Mouse (Mus musculus) hematopoietic stem cell, adult 5-6 weeks (primary cell): ENCODE data around the gene Dhx38. TPM values are rescaled to one million over a fixed set of nuclear protein-coding genes. Genes with fewer than 3 reads are reported as not detected.

Experiments used
- ATAC-seq, 2 experiments: fragments of 125-278 bp in 1 of 2; replicated peaks in 1 of 2; 2 replicates each; pipeline ENCODE4 v1.8.0; 2016 to 2017; ENCODE audit warnings: inconsistent platforms in 2 of 2, mild to moderate bottlenecking in 2 of 2, moderate number of reproducible peaks in 2 of 2, low read depth in 1 of 2, moderate TSS enrichment in 1 of 2; ENCODE audit not compliant: low FRiP score in 2 of 2, poor library complexity in 2 of 2, severe bottlenecking in 2 of 2, insufficient read depth in 1 of 2, low TSS enrichment in 1 of 2
- total RNA-seq: library from RNA; stranded (forward); fragments of 172-1452, 232-1000 nt; gene quantifications from 2 replicates; pipeline ENCODE4 v1.2.3, GENCODE M21; 2017

Gene Dhx38
- total RNA-seq, 1 experiment from 2014 or later: 58.5 TPM

DNA sequence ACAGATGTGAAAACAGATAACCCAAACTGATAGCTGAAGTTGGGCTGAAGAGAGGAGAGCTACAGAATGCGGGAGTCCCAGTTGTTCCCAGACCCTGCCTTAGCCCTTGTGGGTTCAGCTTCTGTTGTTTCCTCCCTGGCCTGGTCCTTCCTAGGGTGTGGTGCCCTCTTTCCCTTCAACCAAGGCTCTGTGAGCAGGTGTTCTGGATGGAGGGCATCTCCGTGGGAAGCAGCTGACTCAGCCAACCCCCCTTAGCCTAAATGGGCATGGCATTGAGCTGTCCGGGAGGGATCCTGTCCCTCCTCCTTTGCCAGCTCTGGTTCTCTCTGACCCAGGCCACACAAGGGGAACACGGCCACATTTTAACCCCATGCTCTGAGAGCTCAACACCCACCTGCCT lies 10.7 kb upstream of the Dhx38 start:
- ATAC-seq: no peak

DNA sequence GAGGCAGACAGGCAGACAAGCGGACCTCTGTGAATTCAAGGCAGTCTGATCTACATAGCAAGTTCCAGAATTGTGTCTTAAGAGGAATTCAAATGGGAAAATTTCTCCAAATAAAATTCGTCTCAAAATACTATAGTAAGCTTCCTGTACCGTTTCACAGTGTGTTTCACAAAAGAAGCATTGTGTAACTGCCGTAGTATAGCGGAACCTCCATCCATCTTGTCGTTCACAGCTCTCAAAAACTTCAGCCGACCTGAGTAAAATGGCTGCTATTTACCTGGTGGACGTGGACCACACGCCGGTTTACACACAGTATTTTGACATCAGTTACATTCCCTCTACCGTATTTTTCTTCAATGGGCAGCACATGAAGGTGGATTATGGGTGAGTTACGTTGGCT lies 5.5 kb upstream of the Dhx38 start:
- no peak; a peak in 1 of 4 replicates for ATAC-seq

DNA sequence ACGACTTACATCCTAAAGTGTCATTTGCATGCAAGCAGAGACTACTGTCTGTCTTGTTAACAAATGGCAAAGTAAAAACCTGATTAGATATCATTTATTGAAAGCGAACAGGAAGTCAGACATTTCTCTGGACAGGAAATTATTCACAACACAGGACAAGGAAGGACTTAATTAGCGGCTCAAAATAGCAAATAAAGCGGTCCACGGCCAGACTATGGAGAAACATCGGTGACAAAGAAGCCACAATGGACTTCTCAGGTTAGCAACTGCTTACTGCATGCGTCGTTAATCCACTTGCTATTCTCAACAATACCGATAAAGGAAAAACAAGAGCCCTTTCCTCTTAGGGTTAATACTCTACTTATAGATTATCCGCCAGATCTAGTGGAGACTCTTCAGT lies 895 bp downstream of the Dhx38 start:
- no peak for ATAC-seq

DNA sequence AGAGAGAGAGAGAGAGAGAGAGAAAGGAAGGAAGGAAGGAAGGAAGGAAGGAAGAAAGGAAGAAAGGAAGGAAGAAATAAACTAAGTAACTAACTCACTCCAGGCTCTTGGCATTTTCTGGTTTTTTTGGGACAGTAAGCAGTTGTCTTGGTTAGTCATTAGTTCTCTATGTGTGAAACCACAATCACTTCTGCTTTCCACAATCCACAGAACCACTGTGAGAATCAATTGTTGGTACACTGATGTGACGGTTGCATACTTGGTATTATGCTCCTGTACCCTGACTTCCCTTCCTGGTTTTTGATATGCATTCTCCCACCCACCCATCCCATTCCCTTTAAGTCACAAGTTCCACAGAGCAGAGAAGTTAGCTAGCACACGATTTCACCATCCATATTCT lies 1.8 kb downstream of the Dhx38 start:
- ATAC-seq: peak in 1 of 2 experiments; percentile 14; a peak in 1 of 4 replicates

DNA sequence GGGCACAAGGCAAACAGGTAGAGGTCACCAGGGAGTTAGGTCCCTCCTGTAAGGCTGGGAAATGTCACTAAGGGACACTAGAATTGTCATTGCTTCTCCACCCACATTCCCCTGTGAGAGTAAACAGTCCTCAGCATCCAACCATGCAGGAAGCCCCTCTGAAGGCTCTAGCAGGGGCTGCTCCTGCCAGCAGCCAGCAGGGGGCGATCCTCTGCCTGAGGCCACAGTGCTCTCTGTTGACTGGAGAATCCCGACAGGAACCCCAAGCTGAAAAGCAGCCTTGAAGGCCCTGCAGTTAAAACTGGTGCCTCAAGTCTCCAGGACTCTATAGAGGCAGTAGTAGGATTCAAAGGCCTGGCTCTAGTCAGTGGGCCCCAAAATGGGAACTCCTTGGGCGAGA lies 14.0 kb downstream of the Dhx38 start:
- ATAC-seq: peak in 1 of 2 experiments; percentile 40; a peak in 2 of 4 replicates

DNA sequence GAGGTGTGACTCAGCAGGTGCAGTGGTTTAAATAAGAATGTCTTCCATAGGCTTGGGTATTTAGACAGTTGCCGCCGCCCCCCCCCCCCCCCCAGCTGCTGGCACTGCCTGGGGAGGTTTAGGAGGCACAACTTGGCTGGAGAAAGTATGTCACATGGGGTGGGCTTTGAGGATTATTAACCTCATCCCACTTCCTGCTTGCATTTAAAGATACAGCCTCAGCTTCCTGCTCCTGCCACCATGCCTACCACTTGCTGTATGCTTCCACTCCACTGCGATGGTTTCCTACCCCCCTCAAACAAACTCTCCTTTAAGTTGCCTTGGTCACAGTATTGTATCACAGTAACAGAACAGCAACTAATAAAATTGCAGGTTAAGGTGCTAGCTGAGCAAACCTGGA lies 21.6 kb downstream of the Dhx38 start:
- peak; percentile 22 to 44; a peak in 2 of 4 replicates for ATAC-seq

DNA sequence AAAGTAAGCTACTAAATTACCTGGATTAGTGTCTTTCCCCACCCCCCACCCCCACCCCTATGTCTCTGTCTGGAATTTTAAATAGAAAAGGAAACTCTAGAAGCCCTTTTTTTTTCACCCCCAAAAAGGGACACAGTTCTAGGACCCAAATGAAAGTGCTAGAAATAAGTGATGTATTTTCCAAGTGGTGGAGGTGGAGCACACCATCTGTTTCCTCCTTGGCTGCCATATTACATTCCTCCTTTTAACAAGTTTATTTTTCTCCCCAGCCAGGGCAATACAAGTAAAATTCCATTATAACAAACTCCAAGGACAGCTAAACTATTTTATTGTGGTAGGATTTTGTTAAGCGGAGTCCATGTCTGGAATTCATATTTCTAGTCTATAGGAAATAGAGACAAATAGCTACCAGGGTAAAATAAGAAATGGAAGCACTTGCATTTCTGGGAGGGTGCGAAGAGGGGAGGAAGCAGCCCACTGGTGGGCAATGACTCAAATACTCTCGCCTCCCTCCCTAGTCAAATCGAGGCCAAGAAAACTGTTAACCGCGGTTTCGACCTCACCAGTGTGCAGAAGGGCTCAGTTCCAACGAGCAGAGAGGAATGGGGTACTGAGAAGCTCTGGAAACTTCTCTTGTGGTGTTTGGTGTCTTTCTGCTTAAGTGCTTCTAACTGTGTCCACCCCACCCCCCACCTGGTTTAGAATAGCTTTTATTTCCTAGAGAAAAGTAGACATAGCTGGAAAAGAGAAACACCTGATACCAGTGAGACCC lies 22.7 kb downstream of the Dhx38 start:
- ATAC-seq: no peak

DNA sequence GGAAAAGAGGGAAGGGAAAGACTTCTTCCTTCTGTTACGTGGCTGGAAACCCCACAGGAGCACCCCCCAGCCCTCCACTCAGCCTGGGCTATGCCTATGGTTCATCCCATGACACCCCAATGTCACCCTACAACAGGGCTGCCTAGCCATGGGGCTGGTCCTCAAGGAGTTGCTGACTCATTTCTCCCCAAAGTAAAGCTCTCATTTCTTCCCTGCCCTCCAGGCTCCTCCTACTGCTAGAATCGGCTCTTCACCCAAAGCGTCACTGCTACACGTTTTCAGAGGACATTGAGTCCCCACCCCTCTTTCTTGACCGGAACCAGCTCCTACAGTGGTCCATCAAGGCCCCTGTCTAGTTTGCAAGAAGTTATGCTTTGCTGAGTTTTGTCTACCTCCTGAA lies 23.5 kb downstream of the Dhx38 start:
- no peak for ATAC-seq

DNA sequence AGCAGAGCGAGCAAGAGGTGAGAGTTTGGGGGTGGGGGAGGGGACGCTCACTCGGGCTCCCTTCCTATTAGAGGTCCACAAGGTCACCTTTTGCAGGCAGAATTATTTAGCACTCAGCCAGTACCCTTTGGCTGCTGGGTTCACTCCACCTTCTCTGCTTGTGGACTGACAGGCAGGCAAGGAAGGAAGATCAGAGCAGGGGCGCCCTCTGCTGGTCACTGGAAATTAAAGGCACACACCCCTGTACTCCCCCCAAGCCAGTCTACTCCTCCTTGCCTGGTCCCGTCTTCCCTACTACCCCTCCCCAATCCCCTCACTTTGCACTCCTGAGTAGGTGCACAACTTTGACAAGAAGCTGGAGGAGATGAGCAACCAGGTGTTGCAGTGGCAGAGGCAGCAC lies 29.0 kb downstream of the Dhx38 start:
- ATAC-seq: peak; percentile 72 to 84

DNA sequence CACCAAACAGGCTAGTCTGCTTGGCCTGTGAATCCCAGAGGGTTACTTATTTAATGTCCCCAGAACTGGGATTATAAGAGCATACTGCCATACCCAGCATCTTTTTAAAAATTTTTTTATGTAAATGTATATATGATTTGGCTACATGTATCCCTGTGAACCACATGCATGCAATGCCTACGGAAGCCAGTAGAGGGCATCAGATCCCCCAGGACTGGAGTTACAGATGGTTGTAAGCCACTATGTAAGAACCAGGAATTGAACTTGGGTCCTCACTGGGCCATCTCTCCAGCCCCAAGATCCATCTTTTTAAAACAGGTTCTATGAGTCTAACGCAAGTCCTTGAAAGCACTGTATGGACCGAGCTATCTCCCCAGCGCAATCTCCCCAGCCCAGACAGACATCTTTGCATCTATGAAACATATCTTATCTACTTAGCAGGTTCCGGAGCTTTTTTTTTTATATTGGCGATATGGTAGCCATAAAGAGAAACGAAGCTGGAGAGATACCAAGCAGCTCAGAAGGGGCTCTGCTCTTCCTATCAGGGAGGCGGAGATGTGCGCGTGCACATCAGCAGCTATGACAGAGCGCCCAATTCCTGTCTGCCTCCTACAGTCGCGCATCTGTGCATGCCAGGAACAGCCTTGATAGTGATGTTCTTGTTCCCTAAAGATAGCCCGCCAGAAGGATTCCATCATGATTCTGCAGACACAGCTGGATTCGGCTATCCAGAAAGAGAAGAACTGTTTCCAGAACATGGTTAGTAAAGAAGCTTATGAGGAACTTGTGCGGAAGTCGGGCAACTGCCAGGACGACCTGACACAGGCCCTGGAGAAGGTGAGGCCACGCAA lies 30.3 kb downstream of the Dhx38 start:
- no peak for ATAC-seq

DNA sequence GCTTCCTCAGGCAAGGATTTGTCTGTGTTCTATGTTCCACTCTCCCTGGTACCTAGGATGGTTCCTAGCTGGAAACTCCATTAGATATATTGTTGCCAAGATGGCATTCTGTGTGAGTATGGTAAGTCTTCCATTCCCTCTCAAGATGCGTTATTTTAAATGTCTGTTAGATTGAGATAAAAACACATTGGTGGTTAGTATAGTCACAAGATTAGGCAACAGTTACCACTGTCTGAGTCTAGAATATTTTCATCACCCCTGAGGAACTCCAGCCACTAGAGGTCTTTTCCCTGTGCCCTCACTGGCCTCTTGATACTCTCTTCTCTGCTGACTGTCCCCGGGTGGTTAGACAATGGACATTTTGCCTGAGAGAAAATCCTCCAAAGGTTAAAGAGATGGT lies 41.7 kb downstream of the Dhx38 start:
- ATAC-seq: no peak

DNA sequence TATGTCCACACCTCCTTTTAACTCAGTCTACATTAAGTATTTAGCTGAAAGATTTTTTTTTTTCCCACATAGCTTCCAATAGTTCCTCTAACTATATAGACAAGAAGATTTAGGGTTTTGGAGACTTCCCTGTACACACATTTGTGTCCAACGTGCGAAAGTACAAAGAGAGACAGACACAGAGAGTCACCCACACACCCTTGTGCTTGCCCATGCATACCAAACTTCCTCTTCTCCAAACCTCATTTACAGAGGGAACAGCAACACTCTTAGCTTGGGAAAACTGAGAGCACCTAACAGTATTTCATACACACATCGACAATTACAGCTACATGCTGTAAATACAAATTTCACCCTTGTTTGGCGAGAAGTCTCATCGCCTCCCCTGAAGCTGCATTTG lies 60.1 kb downstream of the Dhx38 start:
- no peak for ATAC-seq

DNA sequence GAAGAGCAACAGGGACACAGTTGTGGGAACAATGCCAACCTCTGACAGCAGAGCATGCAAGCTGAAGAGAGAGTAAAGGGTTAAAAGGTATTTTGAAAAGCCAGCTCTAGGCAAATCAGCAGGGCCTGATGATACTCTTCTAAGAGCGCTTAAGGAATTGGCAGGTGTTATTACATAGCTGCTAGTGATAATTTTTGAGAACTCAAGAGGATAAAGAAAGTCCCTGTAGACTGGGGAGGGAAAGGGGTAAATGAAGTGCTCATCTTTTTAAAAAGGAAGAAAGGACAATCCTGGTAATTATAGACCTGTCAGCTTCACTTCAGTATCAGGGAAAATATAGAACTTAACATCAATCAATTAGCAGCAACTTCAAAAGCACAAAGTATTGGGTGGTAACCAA lies 62.1 kb downstream of the Dhx38 start:
- ATAC-seq: no peak

DNA sequence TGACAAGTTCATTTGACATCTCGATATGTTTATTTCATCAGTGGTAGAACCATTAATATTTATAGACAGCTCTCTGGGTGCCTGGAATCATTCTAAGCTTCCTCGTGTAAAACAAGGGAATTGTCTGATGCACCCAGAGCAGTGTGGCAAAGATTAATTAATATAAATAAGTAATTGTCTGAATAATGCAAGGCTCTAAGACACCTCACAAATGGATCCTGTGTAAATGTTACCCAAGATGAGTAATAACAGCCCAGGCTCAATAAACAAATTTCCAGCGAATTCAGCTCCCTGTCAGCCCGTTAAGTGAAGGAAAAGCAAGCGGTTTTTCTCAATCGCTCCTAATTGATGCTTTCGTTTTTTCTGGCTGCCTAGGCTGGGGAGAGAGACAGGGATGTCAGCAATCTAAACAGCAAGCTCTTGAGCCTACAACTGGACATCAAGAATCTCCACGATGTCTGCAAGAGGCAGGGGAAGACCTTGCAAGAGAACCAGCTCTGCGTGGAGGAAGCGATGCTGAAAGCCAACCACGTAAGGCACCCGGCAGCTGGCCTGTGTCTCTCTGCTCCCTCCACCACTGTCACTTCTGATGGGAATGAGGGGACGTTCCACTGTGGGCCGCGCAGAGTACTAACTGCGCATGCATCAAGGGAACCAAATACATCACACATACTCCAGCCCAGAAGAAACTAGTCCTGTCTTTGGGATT lies 66.5 kb downstream of the Dhx38 start:
- ATAC-seq: no peak

Other genes starting within 250 kb of the Dhx38 start
- gene Pmfbp1, start 71.8 kb downstream of the Dhx38 start, total RNA-seq: not detected in 2 replicates
- 9.6 and 14.2 TPM in 2 replicates for gene Txnl4b, start within 50 bp of the Dhx38 start, total RNA-seq
- 26.8 and 110 TPM in 2 replicates for gene Hp, start 13.3 kb upstream of the Dhx38 start, total RNA-seq
- 17.4 and 17.6 TPM in 2 replicates for gene Dhodh, start 42.8 kb upstream of the Dhx38 start, total RNA-seq
- gene Pkd1l3, start 48.7 kb upstream of the Dhx38 start, total RNA-seq: 0.55 and 0.94 TPM in 2 replicates
- 87.7 and 109 TPM in 2 replicates for gene Ist1, start 127.4 kb upstream of the Dhx38 start, total RNA-seq
- 7.6 and 8.9 TPM in 2 replicates for gene Zfp821, start 139.7 kb upstream of the Dhx38 start, total RNA-seq
- gene Atxn1l, start 171.9 kb upstream of the Dhx38 start, total RNA-seq: 13.3 and 14.1 TPM in 2 replicates
- gene Ap1g1, start 212.7 kb upstream of the Dhx38 start, total RNA-seq: 62.0 TPM in 2 replicates